Mouse (Mus musculus) kidney, adult 8-10 months (tissue): ENCODE data around the gene Prelp.

ENCODE experiments used
- DNase-seq, 2 experiments: peaks; one replicate each; pipeline ENCODE4 v3.0.0; 2022

Gene Prelp

DNA sequence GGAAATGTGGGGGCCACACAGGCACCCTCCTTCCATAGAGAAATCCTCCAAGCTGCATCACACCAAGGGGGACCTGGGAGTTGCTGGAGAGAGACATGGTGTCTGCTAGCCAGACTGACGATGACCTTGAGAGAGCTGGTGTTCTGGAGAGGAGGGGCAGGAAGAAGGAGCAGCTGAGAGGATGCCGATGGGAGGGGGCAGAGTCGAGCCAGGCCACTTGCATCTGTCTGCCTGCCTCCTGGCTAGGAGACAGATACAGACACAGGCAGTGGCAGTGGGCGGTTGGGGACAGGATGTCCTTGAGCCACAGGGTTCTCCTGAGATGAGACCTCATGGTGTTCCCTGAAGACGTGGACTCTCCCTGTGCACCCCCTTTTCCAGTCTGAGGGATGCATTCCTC is 29.7 kb downstream of the Prelp start:
- peak; percentile 45 to 57 for DNase-seq

DNA sequence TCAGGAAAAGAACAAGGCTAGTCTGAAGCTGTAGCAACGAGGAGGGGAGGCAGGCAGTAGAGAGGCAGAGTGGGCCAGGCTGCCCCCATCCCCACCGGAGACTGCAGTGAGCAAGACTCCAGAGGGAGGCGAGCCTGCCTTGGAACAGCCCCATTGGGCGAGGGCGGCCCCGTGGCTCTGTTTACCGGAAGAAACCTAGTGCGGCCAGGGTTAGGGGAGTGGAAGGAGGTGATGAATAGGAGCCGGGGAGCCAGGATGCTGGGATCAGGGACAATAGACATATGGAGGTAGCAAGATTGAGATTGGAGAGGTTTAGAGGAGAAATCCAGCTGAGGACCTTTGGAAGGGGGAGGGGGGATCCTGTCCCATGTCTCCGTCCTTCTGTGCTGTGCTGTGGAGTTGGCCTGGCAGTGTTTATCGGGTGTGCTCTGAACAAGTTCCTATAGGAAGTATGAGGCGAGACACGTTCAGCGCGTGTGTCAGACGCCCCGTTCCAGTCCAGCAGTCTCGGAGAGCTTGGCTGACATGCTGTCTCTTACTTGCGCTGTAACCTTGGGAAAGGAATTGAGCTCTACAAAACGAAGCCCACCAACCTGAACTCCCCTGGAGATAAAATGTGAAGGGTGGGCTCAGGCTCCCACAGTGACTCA is 31.1 kb downstream of the Prelp start:
- DNase-seq, result no peak

DNA sequence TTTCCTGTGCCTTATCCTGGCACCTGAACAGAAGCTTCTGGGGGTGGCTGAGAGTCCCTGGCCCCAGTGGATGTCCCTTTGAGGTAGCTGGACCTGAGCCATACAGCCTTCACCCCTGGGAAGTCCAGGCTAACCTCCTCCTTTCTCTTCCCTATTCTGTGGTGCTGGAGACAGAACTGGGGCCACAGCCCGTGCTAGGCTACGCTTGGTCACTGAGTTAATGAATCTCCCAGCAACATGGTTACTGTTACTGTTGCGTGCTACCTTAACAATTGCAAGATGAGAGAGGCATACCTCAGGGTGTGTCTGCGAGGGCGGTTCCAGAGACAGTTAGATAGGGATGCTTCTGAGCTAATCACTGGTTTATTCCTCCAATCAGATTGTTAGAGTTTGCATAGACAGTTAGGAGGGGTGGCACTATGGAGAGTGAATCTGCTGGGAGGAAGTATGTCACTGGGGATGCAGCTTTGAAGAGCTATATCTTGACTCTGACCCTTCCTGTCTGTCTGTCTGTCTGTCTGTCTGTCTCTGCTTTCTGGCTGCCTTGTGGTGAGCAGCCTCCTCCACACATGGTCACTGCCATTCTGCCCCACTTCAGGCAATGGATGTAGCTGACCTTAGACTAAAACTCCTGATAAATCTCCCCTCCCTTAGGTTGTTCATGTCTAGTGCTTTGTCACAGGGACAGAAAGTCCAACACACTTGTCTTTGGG is 33.5 kb downstream of the Prelp start:
- no peak for DNase-seq

DNA sequence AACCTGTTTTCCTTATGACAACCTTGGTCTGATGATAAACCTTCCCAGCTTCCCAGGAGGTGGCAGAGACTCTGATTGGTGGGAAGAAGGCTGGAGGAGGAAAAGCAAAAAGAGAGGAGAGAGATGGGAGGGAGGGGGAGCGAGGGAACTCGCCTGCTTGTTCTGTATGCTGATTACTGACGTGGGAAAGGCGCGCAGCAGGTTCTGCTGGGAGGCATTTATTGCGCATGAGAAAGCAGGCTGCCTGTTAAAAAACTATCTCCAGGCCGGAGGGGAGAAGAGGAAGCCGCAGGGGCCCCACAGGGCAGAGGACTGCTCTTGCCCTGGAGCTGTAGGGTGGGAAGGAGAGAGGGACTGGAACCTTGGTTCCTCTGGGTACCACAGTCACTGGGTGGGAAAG is 34.2 kb downstream of the Prelp start:
- DNase-seq, result no peak

DNA sequence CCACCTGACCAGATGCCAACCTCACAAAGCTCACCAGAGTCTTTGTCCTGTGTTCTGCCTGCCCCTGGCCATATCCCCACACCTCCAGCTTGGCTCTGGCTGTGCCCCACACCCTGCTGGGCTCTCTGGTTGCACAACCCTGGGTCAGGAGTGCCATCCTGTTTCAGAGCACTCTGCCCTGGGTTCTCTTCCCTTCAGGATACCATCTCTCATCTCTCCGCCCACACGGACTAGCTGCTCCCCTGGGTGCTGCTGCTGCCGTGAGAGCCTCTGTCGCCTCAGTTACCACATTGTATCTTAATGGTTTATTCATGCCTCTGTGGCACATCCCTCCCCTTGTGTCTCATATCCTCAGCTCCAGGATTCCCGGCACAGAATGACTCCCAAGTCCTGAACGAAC is 34.8 kb downstream of the Prelp start:
- no peak for DNase-seq

DNA sequence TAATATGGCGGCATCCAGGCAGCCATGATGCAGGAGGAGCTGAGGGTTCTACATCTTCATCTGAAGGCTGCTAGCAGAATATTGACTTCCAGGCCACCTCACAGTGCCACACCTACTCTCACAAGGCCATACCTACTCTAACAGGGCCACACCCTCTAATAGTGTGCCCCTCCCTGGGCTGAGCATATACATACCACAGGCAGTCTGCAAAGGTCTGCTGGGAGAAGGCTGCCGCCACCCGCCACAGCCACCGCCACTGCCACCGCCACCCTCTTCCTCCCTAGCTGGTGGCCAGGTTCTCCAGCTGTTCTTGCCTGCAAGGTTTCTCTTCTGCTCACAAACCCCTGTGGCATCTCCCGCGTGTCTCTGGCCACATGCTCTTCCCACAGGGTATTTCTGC is 35.4 kb downstream of the Prelp start:
- no peak for DNase-seq

DNA sequence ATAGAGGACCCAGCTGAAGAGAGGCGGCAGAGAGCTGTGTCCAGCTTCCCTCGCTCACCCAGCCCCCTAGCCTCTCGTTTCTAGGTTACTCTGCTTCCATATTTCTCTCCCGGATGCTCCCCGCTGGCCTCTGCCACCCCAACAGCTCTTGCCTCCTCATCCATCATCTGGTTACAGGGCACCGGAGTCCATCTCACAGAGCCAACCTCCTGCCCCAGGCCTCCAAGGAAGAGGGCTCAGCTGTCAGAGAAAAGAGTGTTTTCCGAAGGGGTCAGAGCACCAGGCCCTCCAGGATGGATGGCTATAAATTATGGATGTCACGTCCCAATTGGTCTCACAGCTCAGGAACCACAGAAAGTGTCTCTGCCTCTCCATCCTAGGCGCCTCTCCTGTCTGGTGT is 36.5 kb downstream of the Prelp start:
- DNase-seq, result no peak

DNA sequence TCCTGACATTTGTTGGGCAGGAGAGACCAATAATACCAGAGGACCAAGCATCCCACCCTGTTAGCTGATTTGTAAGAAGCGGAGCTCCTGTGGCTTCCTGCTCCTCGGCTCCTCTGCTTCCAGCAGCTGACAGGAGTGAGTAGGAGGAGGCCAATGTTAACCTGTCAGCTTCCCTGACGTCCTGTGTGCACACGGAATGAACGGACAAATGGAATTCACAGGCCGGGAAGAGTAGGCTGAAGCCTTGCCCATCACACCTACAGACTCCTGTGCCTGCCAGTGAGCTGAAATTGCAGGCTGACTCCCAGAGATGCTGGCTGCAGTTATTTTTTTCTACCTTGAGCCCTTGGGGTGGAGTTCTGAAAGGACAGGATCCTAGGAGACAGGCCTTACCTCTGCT is 37.1 kb downstream of the Prelp start:
- no peak for DNase-seq

DNA sequence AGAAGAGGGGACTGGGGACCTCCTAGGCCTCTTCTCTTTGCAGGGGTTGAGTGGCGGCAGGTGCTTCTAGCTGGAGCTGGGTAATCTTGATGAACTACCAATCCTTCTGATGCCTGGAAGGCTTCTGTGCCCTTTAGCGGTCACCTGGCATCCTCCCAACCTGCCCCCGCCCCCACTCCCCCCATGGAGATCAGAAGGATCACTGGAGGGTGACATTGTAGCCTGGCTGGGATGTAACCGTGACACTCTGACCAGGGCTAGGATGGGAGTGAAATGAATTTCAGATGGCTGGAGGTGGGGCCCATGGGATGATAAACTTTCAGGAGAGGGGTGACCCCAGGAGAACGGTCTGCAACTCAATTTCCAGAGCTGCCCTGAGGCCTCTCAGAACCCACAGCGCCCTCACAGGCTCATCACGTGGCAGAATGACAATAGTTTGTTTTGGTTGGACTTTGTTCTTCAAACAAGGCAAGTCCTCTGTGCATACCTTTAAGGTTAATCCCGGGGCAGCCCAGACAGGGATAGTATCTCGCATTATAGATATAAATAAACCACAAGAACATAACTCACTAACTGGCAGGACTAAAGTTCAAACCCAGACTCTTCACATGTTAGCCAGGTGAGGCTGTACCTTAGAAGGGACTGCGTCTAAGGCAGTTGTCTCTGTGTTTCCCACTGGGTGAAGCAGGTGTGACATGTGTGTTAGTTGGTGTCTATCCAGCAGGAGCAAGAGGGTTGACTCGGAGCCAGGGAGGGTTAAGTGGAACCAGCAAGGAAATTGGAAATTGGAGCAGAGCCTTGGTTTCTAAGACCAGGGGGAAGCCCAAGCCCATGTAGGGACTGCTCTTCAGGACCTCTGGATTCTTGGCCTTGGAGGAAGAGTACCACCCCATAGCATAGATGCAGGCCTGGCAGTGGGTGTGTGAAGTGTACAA is 38.7 kb downstream of the Prelp start:
- DNase-seq, result peak in 1 of 2 experiments; percentile 33

DNA sequence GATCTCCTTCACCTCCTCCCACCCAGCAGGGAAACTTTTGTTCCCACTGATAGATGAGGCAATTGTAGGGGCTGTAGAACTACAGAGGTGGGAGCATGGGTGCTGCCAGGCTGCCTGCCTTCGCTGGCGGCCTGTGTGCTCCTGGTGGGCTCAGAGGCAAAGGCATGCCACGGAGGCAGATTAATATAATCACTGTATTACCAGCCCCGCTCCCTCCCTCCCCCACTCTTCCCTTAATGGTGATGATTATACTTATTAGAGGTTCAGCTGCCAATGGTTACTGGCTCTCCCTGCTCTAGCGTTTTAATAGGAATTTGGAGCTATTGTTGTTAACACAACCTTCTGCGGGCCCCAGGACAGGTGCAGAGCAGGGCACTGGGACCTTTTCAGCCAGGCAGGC is 39.4 kb downstream of the Prelp start:
- no peak for DNase-seq

DNA sequence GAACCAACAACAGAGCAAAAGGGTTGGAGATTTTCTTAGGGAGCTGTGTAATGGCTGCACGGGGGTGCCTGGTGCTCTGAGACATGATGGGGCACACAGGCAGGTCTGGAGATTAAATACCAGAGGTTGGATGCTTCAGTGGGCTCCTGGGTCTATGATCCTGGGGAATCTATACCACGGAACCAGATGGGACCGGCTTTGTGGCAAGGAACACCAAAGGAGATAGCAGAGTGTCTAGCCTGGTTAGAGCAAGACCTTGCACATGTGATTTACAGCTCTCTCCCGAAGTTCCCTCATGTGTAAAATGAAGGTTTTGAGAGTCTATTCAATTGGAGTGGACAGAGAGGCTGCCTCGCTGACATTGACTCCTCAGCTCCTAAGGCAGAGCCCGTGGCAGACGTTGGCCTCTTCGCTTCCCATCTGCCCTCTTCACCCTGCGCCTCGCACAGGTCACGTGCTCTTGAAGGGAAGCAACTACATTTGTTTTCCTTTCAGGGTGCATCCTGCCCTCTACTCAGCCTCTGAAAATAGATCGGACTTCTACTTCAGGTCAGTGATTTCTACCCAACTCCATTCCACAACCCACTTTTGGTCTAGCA is 42.3 kb downstream of the Prelp start:
- DNase-seq, result peak; percentile 22 to 29

DNA sequence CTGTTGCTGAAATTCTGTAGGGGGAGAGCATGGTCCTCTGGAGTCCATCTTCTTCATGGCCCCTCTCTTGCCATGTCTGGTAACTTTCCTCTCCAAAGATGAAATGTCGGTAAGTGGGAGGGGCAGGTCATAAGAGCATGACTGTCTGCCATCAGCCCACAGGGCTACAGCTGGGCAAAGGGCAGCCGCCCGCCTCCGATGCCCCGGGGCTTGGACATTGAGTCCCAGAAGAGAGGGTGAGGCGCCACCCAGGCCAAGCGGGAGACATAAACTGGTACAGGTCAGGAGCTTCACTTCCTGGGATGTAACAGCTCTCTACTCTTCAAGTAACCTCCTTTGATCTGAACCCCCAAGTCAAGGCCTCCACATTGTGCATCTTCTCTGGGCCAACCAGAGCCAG is 44.3 kb downstream of the Prelp start:
- DNase-seq, result peak; percentile 52 to 65

DNA sequence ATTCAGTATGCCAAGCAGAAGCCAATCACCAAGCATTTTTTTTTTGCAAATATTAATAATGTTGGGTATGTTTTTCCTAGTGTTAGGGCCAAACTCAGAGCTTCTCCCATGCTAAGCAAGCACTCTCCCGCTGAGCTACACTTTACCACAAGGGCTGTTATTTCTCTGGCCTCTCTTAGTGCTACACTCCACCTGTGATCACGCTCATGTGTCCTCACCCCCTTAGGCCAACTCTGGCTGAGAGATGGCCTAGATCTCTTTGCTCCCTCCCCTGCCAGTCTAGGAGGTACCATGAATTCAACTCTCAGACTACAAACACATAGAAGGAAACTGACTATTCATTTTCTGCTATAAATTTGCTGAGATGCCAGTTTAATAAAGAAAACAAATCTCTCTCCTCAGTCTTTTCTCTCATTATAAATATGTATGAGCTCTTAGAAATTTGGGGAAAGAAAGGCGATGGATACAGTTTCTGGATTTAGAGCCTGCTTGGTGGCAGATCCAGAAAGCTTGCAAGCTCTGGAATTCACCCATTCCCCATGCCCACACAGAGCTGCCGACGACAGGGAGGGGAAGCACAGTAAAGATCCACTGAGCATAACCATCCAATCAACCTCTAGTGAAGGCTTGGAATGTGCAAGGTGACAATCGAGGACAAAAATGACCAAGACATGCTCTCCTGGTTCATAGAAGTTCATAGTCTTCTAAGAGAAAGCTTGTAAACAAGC is 48.0 kb downstream of the Prelp start:
- no peak for DNase-seq

DNA sequence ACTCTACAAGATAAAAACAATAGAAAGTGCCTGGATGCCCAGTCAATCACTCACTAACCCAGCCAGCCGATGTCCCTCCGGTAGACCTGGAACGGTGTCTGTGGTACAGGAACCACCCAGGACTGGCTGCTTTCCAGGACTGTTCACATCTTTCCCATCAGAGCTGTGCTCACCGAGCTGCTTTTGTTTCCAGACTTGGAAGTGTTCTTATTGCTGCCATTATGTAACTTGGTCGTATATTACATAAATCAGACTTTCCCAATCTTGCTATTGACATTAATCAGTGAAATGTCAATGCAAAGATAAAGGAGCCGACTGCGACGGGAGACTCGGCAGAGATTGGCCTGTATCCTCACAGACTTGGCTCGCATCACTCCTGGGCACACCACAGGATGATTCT is 50.0 kb downstream of the Prelp start:
- no peak for DNase-seq

DNA sequence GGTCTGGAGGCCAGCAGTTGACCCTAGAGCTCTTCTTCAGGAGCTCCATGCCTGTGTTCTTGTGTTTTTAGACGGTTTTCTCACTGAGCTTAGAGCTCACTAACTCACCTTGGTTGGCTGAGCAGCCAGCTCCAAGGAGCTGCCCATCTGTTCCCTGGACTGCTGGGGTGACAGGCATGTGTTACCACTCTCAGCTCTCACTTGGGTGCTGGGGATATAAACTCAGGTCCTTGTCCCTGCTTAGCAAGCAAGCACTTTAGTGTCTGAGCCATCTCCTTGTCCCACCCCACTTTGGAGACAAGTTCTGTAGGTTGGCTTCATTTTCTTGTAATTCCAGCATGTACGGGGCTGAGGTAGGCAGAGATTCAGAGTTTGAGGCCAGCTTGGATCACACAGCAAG is 52.0 kb downstream of the Prelp start:
- DNase-seq, result no peak

DNA sequence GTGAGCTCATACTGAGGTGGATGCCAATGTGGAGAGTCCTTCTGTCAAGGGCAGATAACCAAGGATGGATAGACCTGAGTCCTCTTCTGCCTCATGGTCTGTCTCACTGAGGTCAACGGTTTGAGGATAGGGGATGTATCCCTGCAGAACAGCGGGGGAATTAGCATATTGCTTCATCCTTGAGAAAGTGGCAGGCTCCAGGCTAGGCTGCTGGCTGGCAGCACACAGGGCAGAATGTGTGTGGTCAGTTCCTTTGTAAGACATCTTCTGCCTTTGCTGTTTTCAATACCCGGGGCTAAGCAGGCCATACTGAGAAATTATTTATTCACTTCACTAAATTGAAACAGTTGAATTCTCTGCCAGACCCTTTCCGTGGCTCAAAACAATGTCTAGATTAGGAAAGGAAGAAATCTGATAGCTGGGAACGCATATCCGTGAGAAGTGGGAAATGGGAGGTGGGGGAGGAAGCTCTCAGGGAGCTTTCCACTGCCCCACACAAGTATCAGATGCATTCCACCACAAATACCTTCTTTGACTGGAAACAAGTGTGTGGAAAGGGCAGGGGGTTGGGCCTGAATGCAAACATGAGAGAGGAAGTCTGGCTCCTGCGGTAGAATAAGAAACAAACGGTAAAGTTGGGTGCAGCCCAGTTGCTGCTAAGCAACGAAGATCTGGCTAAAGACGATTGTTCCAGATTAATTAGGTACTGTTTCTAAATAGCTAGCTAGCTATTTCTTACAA is 57.8 kb downstream of the Prelp start:
- no peak for DNase-seq

DNA sequence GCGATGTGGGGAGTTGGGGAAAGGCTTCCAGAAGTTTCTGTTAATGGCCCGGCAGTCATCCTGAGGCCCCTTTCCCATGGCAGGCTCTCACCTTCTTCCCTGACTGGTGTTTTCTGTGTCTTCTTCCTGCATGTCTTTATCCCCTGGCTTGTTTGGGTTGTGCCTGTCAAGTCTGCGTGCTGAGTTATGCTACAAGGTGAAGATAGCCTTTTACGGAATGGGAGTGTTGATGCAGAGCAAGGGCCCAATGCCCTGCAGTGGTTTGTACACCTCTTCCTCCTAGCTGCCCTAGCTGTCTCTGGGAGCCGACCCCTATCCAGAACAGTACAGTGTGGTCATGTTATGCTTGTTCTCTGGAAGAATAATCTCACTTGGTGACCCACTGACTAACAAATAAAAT is 60.2 kb downstream of the Prelp start:
- no peak for DNase-seq
